Mouse (Mus musculus): Measurements from ENCODE around the gene Baz2b.

GRCm38 (mm10) chr2:59904007-59904406 is 305.6 kb downstream of the Baz2b start:
- TF ChIP-seq POLR2A (IDR thresholded peaks at IDR 0.05; ENCODE audit: insufficient read depth, low read depth, low read length) (no peak), CTCF (IDR thresholded peaks at IDR 0.05; ENCODE audit: insufficient read depth, low read depth, low read length) (no peak)
